Mouse (Mus musculus) kidney, embryonic 16.5 days (tissue): ENCODE measurements around the gene Nos1. TPM values are rescaled to one million over a fixed set of nuclear protein-coding genes. Genes with fewer than 3 reads are reported as not detected.
"Not testable (repeated sequence)": the region's sequence is repeated elsewhere in the genome, so short reads cannot be mapped to it uniquely, and the experiment has no call there.

Source experiments
- ATAC-seq: fragments of 200-750 bp; cut with Nextera tagmentation; 2 replicates; pipeline ENCODE4 v1.8.0; 2017; ENCODE audit warnings: moderate TSS enrichment; ENCODE audit not compliant: low FRiP score, low TSS enrichment
- H3K27ac ChIP-seq: fragments of 300-500 bp; sonication (generic); 2 replicates; pipeline ENCODE4 v1.5.1; 2014; ENCODE audit warnings: low read length
- H3K27me3 ChIP-seq: fragments of 300-500 bp; sonication (generic); 2 replicates; pipeline ENCODE4 v1.6.1; 2014; ENCODE audit warnings: low read length, control low read depth, mixed read lengths; ENCODE audit not compliant: insufficient read depth
- H3K36me3 ChIP-seq: fragments of 300-500 bp; sonication (generic); 2 replicates; pipeline ENCODE4 v1.6.1; 2014; ENCODE audit warnings: low read length, control low read depth, mixed read lengths; ENCODE audit not compliant: insufficient read depth
- H3K4me1 ChIP-seq: fragments of 300-500 bp; sonication (generic); 2 replicates; pipeline ENCODE4 v1.6.1; 2014; ENCODE audit warnings: low read length, control low read depth, mixed read lengths; ENCODE audit not compliant: insufficient read depth
- H3K4me2 ChIP-seq: fragments of 300-500 bp; sonication (generic); replicated peaks from 2 replicates; pipeline ENCODE4 v1.6.1; 2014; ENCODE audit warnings: low read depth, low read length
- H3K4me3 ChIP-seq: fragments of 300-500 bp; sonication (generic); 2 replicates; pipeline ENCODE4 v1.5.1; 2014; ENCODE audit warnings: mild to moderate bottlenecking, low read length
- H3K9ac ChIP-seq: fragments of 300-500 bp; sonication (generic); replicated peaks from 2 replicates; pipeline ENCODE4 v1.6.1; 2014; ENCODE audit warnings: low read length
- H3K9me3 ChIP-seq: fragments of 300-500 bp; sonication (generic); 2 replicates; pipeline ENCODE4 v1.6.1; 2016; ENCODE audit warnings: low read length, control low read depth
- WGBS: fragments of 180-500 bp; shearing (Covaris S2); extraction: QIAGEN DNeasy Blood & Tissue Kit; methylation state at CpG from one replicate; pipeline ENCODE4 v1.1.7; 2014; 5-methylcytosine and 5-hydroxymethylcytosine counted together
- polyA plus RNA-seq: library from polyadenylated mRNA; unstranded; fragments of >200 nt; fragmentation: Nextera tagmentation; extraction: Ambion mirVana; gene quantifications from 2 replicates; pipeline ENCODE4 v1.2.1, GENCODE M21; 2015

Nos1 gene
- polyA plus RNA-seq, 1 experiment from 2014 or later: 1.1 TPM

GRCm38 (mm10) chr5:117850474-117850873 is 69.6 kb downstream of the Nos1 start:
- Histone ChIP-seq H3K9ac (no peak overlapping the region), H3K27me3 (peaks cover 3% of the 10 kb centered on the region; the same call in 1 of the 2 replicates), H3K4me2 (no peak overlapping the region), H3K36me3 (no peaks in the 10 kb centered on the region), H3K4me3 (no peak overlapping the region), H3K27ac (no peak overlapping the region), H3K4me1 (0 out of 2 replicates have a peak, but pooled peaks cover 5% of the 10 kb centered on the region), H3K9me3 (no peaks in the 10 kb centered on the region)
- no peak for ATAC-seq
- WGBS: 59% methylated on average over 12 of the region's 12 CpGs

GRCm38 (mm10) chr5:117853741-117854140 is 72.9 kb downstream of the Nos1 start:
- ATAC-seq: 0 out of 2 replicates have a peak, but pooled peaks have one; percentile 15
- Histone ChIP-seq H3K9ac (no peak overlapping the region), H3K4me2 (no peak overlapping the region), H3K27ac (0 out of 2 replicates have a peak overlapping the region, but pooled peaks have one; percentile 33), H3K9me3 (no peaks in the 10 kb centered on the region), H3K27me3 (0 out of 2 replicates have a peak, but pooled peaks cover 3% of the 10 kb centered on the region), H3K36me3 (no peaks in the 10 kb centered on the region), H3K4me3 (no peak overlapping the region), H3K4me1 (0 out of 2 replicates have a peak, but pooled peaks cover 5% of the 10 kb centered on the region)
- 42% methylated on average over 10 of the region's 10 CpGs for WGBS

- no peak overlapping the region for H3K4me3 ChIP-seq
- H3K27ac ChIP-seq: no peak overlapping the region
- H3K27me3 ChIP-seq: no peaks in the 10 kb centered on the region; the same call in 1 of the 2 replicates
- peaks cover 3% of the 10 kb centered on the region; the same call in 1 of the 2 replicates for H3K4me1 ChIP-seq
- WGBS: 18% methylated on average over 13 of the region's 13 CpGs
- H3K9me3 ChIP-seq: no peaks in the 10 kb centered on the region
- H3K36me3 ChIP-seq: no peaks in the 10 kb centered on the region
- peak; percentile 42; the same call in 1 of the 2 replicates for ATAC-seq
- H3K4me2 ChIP-seq: no peak overlapping the region
- no peak overlapping the region for H3K9ac ChIP-seq
These were observed 83.9 kb downstream of the Nos1 start for GRCm38 (mm10) chr5:117864588-117865300.

DNA sequence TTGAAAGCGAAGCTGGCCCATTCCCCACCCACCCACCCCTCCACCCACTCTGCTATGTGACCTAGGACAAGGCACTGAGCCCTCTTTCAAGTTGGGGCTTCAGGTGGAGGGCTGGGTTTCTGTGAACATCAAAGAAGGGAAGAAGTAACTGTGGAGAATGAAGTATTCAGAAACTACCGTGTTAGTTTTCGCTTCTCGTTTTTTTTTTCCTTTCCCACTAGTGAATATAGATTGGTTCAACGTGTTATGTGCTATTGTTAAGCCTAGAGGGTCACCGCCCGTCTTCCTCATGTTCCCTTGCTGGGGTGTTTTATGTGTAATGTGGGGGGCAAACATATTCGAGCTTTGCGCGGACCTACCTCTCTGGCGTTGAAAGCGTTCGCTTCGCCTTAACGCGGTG is 85.0 kb downstream of the Nos1 start:
- Histone ChIP-seq H3K4me3 (no peak overlapping the region), H3K9me3 (no peaks in the 10 kb centered on the region), H3K36me3 (no peaks in the 10 kb centered on the region), H3K9ac (no peak overlapping the region), H3K4me2 (no peak overlapping the region), H3K27me3 (no peaks in the 10 kb centered on the region; the same call in 1 of the 2 replicates), H3K4me1 (peaks cover 3% of the 10 kb centered on the region; the same call in 1 of the 2 replicates), H3K27ac (no peak overlapping the region)
- no peak for ATAC-seq
- WGBS: 59% methylated on average over 16 of the region's 16 CpGs

GRCm38 (mm10) chr5:117871614-117872013 is 90.8 kb downstream of the Nos1 start:
- no peaks in the 10 kb centered on the region for H3K9me3 ChIP-seq
- H3K4me1 ChIP-seq: no peaks in the 10 kb centered on the region
- no peaks in the 10 kb centered on the region for H3K36me3 ChIP-seq
- WGBS: 44% methylated on average over 1 of the region's 1 CpGs
- ATAC-seq: no peak
- H3K4me3 ChIP-seq: no peak overlapping the region
- H3K27ac ChIP-seq: no peak overlapping the region
- no peak overlapping the region for H3K9ac ChIP-seq
- no peak overlapping the region for H3K4me2 ChIP-seq
- no peaks in the 10 kb centered on the region for H3K27me3 ChIP-seq

DNA sequence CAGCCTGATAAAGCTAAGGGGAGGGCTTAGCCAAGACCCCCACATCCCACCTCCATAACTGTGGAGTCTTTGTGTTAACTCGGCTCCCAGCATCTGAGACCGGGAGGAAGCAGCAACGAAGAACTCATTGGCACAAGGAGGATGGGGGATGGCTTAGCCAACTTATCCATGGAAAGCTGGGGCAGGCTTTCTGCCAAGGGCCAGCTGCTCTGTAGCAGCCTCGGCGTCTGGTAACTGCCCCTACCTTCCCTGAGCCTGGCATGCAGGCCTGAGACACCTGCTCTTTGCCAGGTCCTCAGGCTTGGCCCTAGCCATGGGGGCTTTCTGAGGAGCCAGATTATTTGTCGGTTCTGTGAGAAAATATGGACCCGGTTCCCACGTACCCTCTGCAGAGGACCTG is 93.0 kb downstream of the Nos1 start:
- ATAC-seq: no peak
- H3K36me3 ChIP-seq: no peaks in the 10 kb centered on the region
- H3K9ac ChIP-seq: no peak overlapping the region
- H3K4me1 ChIP-seq: no peaks in the 10 kb centered on the region
- H3K4me2 ChIP-seq: no peak overlapping the region
- H3K4me3 ChIP-seq: no peak overlapping the region
- no peaks in the 10 kb centered on the region for H3K27me3 ChIP-seq
- H3K9me3 ChIP-seq: 0 out of 2 replicates have a peak, but pooled peaks cover 5% of the 10 kb centered on the region
- 80% methylated on average over 8 of the region's 8 CpGs for WGBS
- no peak overlapping the region for H3K27ac ChIP-seq

DNA sequence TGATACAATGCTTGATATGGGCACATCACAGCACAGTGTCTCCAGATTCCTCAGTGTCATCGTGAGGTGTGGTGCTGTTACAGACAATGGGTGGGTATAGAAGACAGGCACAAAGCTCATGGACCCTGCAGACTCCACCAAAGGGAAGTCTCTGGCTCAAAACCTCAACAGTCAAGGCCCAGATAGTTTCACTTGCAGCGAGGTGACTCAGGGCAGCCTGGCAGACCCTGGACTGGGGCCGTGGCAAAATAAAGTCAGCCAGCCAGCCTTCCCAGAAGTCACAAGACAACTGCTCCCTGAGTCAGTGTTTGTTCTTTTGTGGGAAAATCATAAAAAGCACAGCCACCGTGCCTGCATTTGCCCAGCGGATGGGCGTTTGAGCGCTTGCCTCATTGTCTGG is 93.4 kb downstream of the Nos1 start:
- Histone ChIP-seq H3K27me3 (no peaks in the 10 kb centered on the region), H3K9me3 (0 out of 2 replicates have a peak, but pooled peaks cover 5% of the 10 kb centered on the region), H3K27ac (no peak overlapping the region), H3K9ac (no peak overlapping the region), H3K4me2 (no peak overlapping the region), H3K4me3 (no peak overlapping the region), H3K36me3 (no peaks in the 10 kb centered on the region), H3K4me1 (no peaks in the 10 kb centered on the region)
- no peak for ATAC-seq
- WGBS: 80% methylated on average over 7 of the region's 7 CpGs

DNA sequence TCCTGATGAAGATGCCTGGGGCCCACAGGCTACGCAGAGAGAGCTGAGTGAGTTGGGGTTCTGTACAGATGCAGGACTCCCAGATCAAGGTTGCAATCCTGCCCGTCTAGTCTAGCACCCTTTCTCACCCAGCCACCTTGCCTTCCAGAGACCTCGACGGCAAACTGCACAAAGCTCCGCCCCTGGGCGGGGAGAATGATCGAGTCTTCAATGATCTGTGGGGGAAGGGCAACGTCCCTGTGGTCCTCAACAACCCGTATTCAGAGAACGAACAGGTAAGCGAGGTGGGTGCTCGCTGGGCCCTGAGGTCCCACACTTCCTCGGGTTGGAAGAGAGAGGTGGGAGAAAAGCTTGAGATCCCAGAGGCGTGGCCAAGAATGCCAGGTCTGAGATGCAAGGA is 98.3 kb downstream of the Nos1 start:
- Histone ChIP-seq H3K4me1 (no peaks in the 10 kb centered on the region), H3K4me2 (no peak overlapping the region), H3K27me3 (no peaks in the 10 kb centered on the region), H3K27ac (no peak overlapping the region), H3K9me3 (peaks cover 9% of the 10 kb centered on the region; the same call in 1 of the 2 replicates), H3K9ac (no peak overlapping the region), H3K4me3 (no peak overlapping the region), H3K36me3 (no peaks in the 10 kb centered on the region)
- no peak for ATAC-seq
- 39% methylated on average over 14 of the region's 14 CpGs for WGBS

DNA sequence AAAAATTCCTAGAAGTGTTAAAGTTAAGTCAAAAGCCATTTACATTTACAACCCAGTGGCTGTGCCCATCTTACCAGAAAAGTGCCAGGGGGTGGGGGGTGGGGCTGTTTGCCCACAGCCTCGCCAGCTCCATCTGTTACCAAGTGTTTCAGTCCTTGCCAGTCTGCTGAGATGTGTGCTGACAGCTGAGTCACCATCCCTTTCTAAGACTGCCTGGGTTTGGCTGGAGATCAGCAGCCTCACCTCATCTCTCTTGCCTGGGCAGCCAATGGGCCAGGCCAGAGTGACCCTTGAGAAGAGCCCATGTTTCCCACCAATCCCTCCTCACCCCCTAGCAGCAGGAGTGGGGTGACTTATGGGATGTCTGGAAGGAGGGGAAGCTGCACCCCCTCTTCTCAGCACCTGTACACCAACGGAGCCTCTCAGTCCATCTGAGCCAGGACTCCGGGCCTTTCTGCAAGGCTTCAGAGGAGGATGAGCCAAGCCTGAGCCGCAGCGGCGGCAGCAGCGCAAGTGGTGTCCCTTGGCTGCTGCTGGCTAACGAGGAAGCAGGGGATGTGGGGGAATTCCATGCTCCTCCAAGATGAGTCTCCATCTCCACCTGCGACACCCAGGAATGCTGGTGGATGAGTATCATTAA is 100.2 kb downstream of the Nos1 start:
- Histone ChIP-seq H3K36me3 (no peaks in the 10 kb centered on the region), H3K4me2 (no peak overlapping the region), H3K27ac (no peak overlapping the region), H3K9ac (no peak overlapping the region), H3K9me3 (peaks cover 9% of the 10 kb centered on the region; the same call in 1 of the 2 replicates), H3K4me1 (no peaks in the 10 kb centered on the region), H3K27me3 (no peaks in the 10 kb centered on the region), H3K4me3 (no peak overlapping the region)
- 90% methylated on average over 9 of the region's 9 CpGs for WGBS
- ATAC-seq: no peak

GRCm38 (mm10) chr5:117882411-117882810 is 101.6 kb downstream of the Nos1 start:
- H3K27me3 ChIP-seq, H3K4me2 ChIP-seq, H3K9ac ChIP-seq, H3K27ac ChIP-seq, H3K9me3 ChIP-seq, H3K4me3 ChIP-seq, H3K4me1 ChIP-seq, ATAC-seq, H3K36me3 ChIP-seq: not testable (repeated sequence)
- WGBS: 81% methylated on average over 1 of the region's 1 CpGs
